8 mouse cellular contexts compared by ENCODE assay signal in genomic region chr6:52225612-52226568, GRCm38 (mm10). TPM values are rescaled to one million over a fixed set of nuclear protein-coding genes. Genes with fewer than 3 reads are reported as not detected.
DNase-seq lines count a peak whose midpoint lies in the region; ATAC-seq lines count a peak whose summit lies in the region.

No protein-coding gene starts in this region.

- 3% methylated on average over 68 of the region's 69 CpGs for WGBS in hindbrain, embryonic 13.5 days
- 3% methylated on average over 69 of the region's 69 CpGs for WGBS in hindbrain, embryonic 10.5 days
- 2% methylated on average over 69 of the region's 69 CpGs for WGBS in forebrain, embryonic 10.5 days

- H3K9ac ChIP-seq in hindbrain, embryonic 13.5 days, result no peak overlapping the region

- H3K27me3 ChIP-seq in hindbrain, embryonic 13.5 days, result peaks cover 98% of the 10 kb centered on the region
- H3K27me3 ChIP-seq in hindbrain, embryonic 10.5 days (ENCODE audit: insufficient read depth, poor library complexity, severe bottlenecking), result peaks cover 100% of the 10 kb centered on the region
- peaks cover 100% of the 10 kb centered on the region for H3K27me3 ChIP-seq in forebrain, embryonic 10.5 days (ENCODE audit: poor library complexity, severe bottlenecking)

- H3K27ac ChIP-seq in hindbrain, embryonic 13.5 days, result no peak overlapping the region
- no peak overlapping the region for H3K27ac ChIP-seq in hindbrain, embryonic 10.5 days
- no peak overlapping the region for H3K27ac ChIP-seq in forebrain, embryonic 10.5 days

- peaks cover 8% of the 10 kb centered on the region for H3K4me1 ChIP-seq in hindbrain, embryonic 13.5 days (replicated peaks)
- H3K4me1 ChIP-seq in hindbrain, embryonic 10.5 days (replicated peaks), result peaks cover 16% of the 10 kb centered on the region
- peaks cover 21% of the 10 kb centered on the region for H3K4me1 ChIP-seq in forebrain, embryonic 10.5 days

- H3K36me3 ChIP-seq in hindbrain, embryonic 13.5 days, result no peaks in the 10 kb centered on the region
- H3K36me3 ChIP-seq in hindbrain, embryonic 10.5 days, result no peaks in the 10 kb centered on the region
- no peaks in the 10 kb centered on the region for H3K36me3 ChIP-seq in forebrain, embryonic 10.5 days (replicated peaks)

- DNase-seq in hindbrain, embryonic 10.5 days (ENCODE audit: low spot score), result no peak
- peak; percentile 88 for DNase-seq in embryo, embryonic 11 days
- DNase-seq in kidney, postnatal 14 days, result peak; percentile 95
- peak; percentile 90 for DNase-seq in skeletal muscle tissue, adult 2 months (ENCODE audit: low read depth, low spot score)
- no peak for DNase-seq in forebrain, embryonic 10.5 days (ENCODE audit: extremely low spot score, low spot score)
- no peak for DNase-seq in spleen, postnatal 36 days (ENCODE audit: low spot score in 2 of 2)
- DNase-seq in layer of hippocampus, postnatal 14 days (ENCODE audit: low spot score in 2 of 2), result no peak

- H3K9me3 ChIP-seq in hindbrain, embryonic 13.5 days, result no peaks in the 10 kb centered on the region
- no peaks in the 10 kb centered on the region for H3K9me3 ChIP-seq in hindbrain, embryonic 10.5 days
- H3K9me3 ChIP-seq in forebrain, embryonic 10.5 days, result no peaks in the 10 kb centered on the region

- no peak for ATAC-seq in hindbrain, embryonic 13.5 days (ENCODE audit: low FRiP score)

- no peak overlapping the region for H3K4me2 ChIP-seq in hindbrain, embryonic 13.5 days

- H3K4me3 ChIP-seq in hindbrain, embryonic 13.5 days, result peak overlapping the region; percentile 8; the same call in 1 of the 2 replicates
- no peak overlapping the region for H3K4me3 ChIP-seq in hindbrain, embryonic 10.5 days
- no peak overlapping the region for H3K4me3 ChIP-seq in forebrain, embryonic 10.5 days

RNA-seq across cellular contexts. Expression of gene Hoxa7, which starts 4.2 kb away (rescaled TPM):
- 7.4 and 14.9 TPM in 2 replicates for polyA plus RNA-seq in hindbrain, embryonic 13.5 days (2015; fragmentation: Nextera tagmentation; extraction: Ambion mirVana)
- polyA plus RNA-seq in hindbrain, embryonic 10.5 days (2016; fragmentation: Nextera tagmentation; extraction: Ambion mirVana), result not detected in 2 replicates
- polyA plus RNA-seq in forebrain, embryonic 10.5 days (2016; fragmentation: Nextera tagmentation; extraction: Ambion mirVana), result not detected in 2 replicates
- total RNA-seq in layer of hippocampus, postnatal 14 days (2021), result under 1 TPM; 0.16 to 0.45 TPM

RNA-seq across cellular contexts. Expression of gene Hoxa9, which starts 5.0 kb away (rescaled TPM):
- 0.72 and 1.3 TPM in 2 replicates for polyA plus RNA-seq in hindbrain, embryonic 13.5 days (2015; fragmentation: Nextera tagmentation; extraction: Ambion mirVana)
- not detected in 2 replicates for polyA plus RNA-seq in hindbrain, embryonic 10.5 days (2016; fragmentation: Nextera tagmentation; extraction: Ambion mirVana)
- not detected in 2 replicates for polyA plus RNA-seq in forebrain, embryonic 10.5 days (2016; fragmentation: Nextera tagmentation; extraction: Ambion mirVana)
- total RNA-seq in layer of hippocampus, postnatal 14 days (2021), result not detected

RNA-seq across cellular contexts. Expression of gene Gm28308, which starts 12.8 kb away (rescaled TPM):
- polyA plus RNA-seq in hindbrain, embryonic 13.5 days (2015; fragmentation: Nextera tagmentation; extraction: Ambion mirVana), result not detected in 2 replicates
- not detected in 2 replicates for polyA plus RNA-seq in hindbrain, embryonic 10.5 days (2016; fragmentation: Nextera tagmentation; extraction: Ambion mirVana)
- polyA plus RNA-seq in forebrain, embryonic 10.5 days (2016; fragmentation: Nextera tagmentation; extraction: Ambion mirVana), result not detected in 2 replicates
- total RNA-seq in layer of hippocampus, postnatal 14 days (2021), result not detected

RNA-seq across cellular contexts. Expression of gene Hoxa3, which starts 12.8 kb away (rescaled TPM):
- 21.8 and 23.8 TPM in 2 replicates for polyA plus RNA-seq in hindbrain, embryonic 13.5 days (2015; fragmentation: Nextera tagmentation; extraction: Ambion mirVana)
- polyA plus RNA-seq in hindbrain, embryonic 10.5 days (2016; fragmentation: Nextera tagmentation; extraction: Ambion mirVana), result 3.6 and 9.7 TPM in 2 replicates
- not detected in 2 replicates for polyA plus RNA-seq in forebrain, embryonic 10.5 days (2016; fragmentation: Nextera tagmentation; extraction: Ambion mirVana)
- total RNA-seq in layer of hippocampus, postnatal 14 days (2021), result not detected

RNA-seq across cellular contexts. Expression of gene Hoxa10, which starts 14.8 kb away (rescaled TPM):
- 0.22 TPM in 1 of 2 replicates, not detected in the other for polyA plus RNA-seq in hindbrain, embryonic 13.5 days (2015; fragmentation: Nextera tagmentation; extraction: Ambion mirVana)
- not detected in 2 replicates for polyA plus RNA-seq in hindbrain, embryonic 10.5 days (2016; fragmentation: Nextera tagmentation; extraction: Ambion mirVana)
- not detected in 2 replicates for polyA plus RNA-seq in forebrain, embryonic 10.5 days (2016; fragmentation: Nextera tagmentation; extraction: Ambion mirVana)
- total RNA-seq in layer of hippocampus, postnatal 14 days (2021), result not detected

Comparison
In these comparisons a context has a peak if more than half of its experiments do, and no peak if none do; other contexts are left out.
1. DNase-seq: peak in embryo, embryonic 11 days (single experiment), kidney, postnatal 14 days (single experiment) and skeletal muscle tissue, adult 2 months (single experiment); none in hindbrain, embryonic 10.5 days (single experiment), forebrain, embryonic 10.5 days (single experiment), spleen, postnatal 36 days (0 of 2) and layer of hippocampus, postnatal 14 days (0 of 2).